29 mouse cellular contexts compared by ENCODE assay signal in the genomic region with DNA sequence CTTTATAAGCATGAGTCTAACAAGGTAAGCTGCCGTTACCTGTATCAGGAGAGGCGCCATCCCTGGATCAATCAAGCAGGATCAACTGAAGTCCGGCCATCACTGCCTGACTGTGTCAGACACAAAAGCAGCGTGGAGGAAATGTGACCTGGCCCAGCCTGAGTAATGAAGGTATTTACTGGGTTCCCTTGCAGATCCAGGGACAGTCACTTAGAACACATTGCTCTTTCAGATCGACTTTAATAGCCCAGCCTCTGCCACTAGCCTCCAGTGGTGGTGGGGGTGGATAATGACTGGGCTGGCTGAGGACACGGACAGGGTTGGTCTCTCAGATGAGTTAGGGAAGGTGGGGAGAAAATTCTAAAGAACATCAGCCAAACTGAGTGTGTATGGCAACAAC. TPM values are rescaled to one million over a fixed set of nuclear protein-coding genes. Genes with fewer than 3 reads are reported as not detected.
"Had no signal": no experiment of that assay in that cellular context is flagged by ENCODE, and none has a peak within 500 bp of the region (broad histone marks: within the 10 kb centered on the region; RNA-seq: fewer than 3 reads in every experiment).

No protein-coding gene starts in this region.

- H3K9ac ChIP-seq: heart, embryonic 13.5 days; heart, embryonic 15.5 days; hindbrain, embryonic 12.5 days; hindbrain, embryonic 14.5 days; intestine, embryonic 15.5 days; limb, embryonic 13.5 days; limb, embryonic 15.5 days; liver, embryonic 13.5 days; liver, embryonic 15.5 days had no signal

- H3K4me3 ChIP-seq: heart, adult 2 months; heart, embryonic 13.5 days; heart, embryonic 15.5 days; hindbrain, embryonic 10.5 days; hindbrain, embryonic 12.5 days; intestine, embryonic 15.5 days; layer of hippocampus, adult 2 months; left cerebral cortex, adult 2 months; limb, embryonic 13.5 days; limb, embryonic 15.5 days; liver, embryonic 13.5 days; liver, embryonic 15.5 days had no signal

- DNase-seq: heart, adult 2 months; heart, postnatal 14 days; heart, postnatal 4 days; kidney, adult 18-20 months; kidney, adult 8-10 months; kidney, postnatal 10 days; kidney, postnatal 25 days; kidney, postnatal 4 days; left cerebral cortex, postnatal 4 days; liver, embryonic 13.5 days; lung, adult 18-20 months had no signal

- H3K4me1 ChIP-seq: heart, embryonic 15.5 days; hindbrain, embryonic 10.5 days; hindbrain, embryonic 12.5 days; intestine, embryonic 15.5 days; limb, embryonic 13.5 days; limb, embryonic 15.5 days; liver, embryonic 13.5 days; liver, embryonic 15.5 days had no signal

- H3K9me3 ChIP-seq: heart, embryonic 13.5 days; heart, embryonic 15.5 days; hindbrain, embryonic 10.5 days; hindbrain, embryonic 12.5 days; intestine, embryonic 15.5 days; limb, embryonic 13.5 days; limb, embryonic 15.5 days; liver, embryonic 13.5 days; liver, embryonic 15.5 days had no signal

- H3K27ac ChIP-seq: heart, adult 2 months; heart, embryonic 13.5 days; heart, embryonic 15.5 days; hindbrain, embryonic 10.5 days; hindbrain, embryonic 12.5 days; hindbrain, embryonic 14.5 days; intestine, embryonic 15.5 days; layer of hippocampus, adult 2 months; left cerebral cortex, adult 2 months; limb, embryonic 13.5 days; limb, embryonic 15.5 days; liver, embryonic 13.5 days; liver, embryonic 15.5 days had no signal

- H3K36me3 ChIP-seq: heart, embryonic 13.5 days; heart, embryonic 15.5 days; hindbrain, embryonic 10.5 days; hindbrain, embryonic 12.5 days; intestine, embryonic 15.5 days; limb, embryonic 13.5 days; limb, embryonic 15.5 days; liver, embryonic 13.5 days; liver, embryonic 15.5 days had no signal

- H3K4me2 ChIP-seq: heart, embryonic 11.5 days; heart, embryonic 13.5 days; heart, embryonic 15.5 days; hindbrain, embryonic 12.5 days; hindbrain, embryonic 14.5 days; intestine, embryonic 15.5 days; limb, embryonic 13.5 days; limb, embryonic 15.5 days; liver, embryonic 11.5 days; liver, embryonic 13.5 days; liver, embryonic 15.5 days had no signal

- ATAC-seq: hindbrain, embryonic 16.5 days; inflammation-experienced regulatory T-cells, adult 6 months; intestine, embryonic 15.5 days; intestine, postnatal 0 days had no signal

- H3K27me3 ChIP-seq: heart, embryonic 13.5 days; heart, embryonic 15.5 days; hindbrain, embryonic 12.5 days; intestine, embryonic 15.5 days; limb, embryonic 13.5 days; limb, embryonic 15.5 days; liver, embryonic 13.5 days; liver, embryonic 15.5 days had no signal

RNA-seq across cellular contexts. Expression of gene Mypn, which starts 5.1 kb away (rescaled TPM):
- total RNA-seq: granulocyte monocyte progenitor cell, adult 5-6 weeks had no signal
- polyA plus RNA-seq: inflammation-experienced regulatory T-cells, adult 6 months; kidney, embryonic 14.5 days had no signal
